Mouse (Mus musculus) neural tube, embryonic 14.5 days (tissue): Measurements from ENCODE around the gene Hist2h3c1. TPM values are rescaled to one million over a fixed set of nuclear protein-coding genes. Genes with fewer than 3 reads are reported as not detected.

Experiments
- ATAC-seq: fragments of 200-750 bp; cut with Nextera tagmentation; 2 replicates; pipeline ENCODE4 v1.8.0; 2017; ENCODE audit warnings: low read depth, mild to moderate bottlenecking, moderate TSS enrichment, moderate library complexity
- H3K27ac ChIP-seq: fragments of 300-500 bp; sonication (generic); 2 replicates; pipeline ENCODE4 v1.5.1; 2014; ENCODE audit warnings: low read depth, mild to moderate bottlenecking, control low read depth, low read length, moderate library complexity, mixed read lengths
- H3K27me3 ChIP-seq: fragments of 300-500 bp; sonication (generic); 2 replicates; pipeline ENCODE4 v1.6.1; 2014; ENCODE audit warnings: low read length; ENCODE audit not compliant: control insufficient read depth, insufficient read depth
- H3K36me3 ChIP-seq: fragments of 300-500 bp; sonication (generic); 2 replicates; pipeline ENCODE4 v1.6.1; 2014; ENCODE audit warnings: low read length, mixed read lengths; ENCODE audit not compliant: control insufficient read depth, insufficient read depth
- H3K4me1 ChIP-seq: fragments of 300-500 bp; sonication (generic); 2 replicates; pipeline ENCODE4 v1.6.1; 2014; ENCODE audit warnings: low read length; ENCODE audit not compliant: control insufficient read depth, insufficient read depth
- H3K4me2 ChIP-seq: fragments of 300-500 bp; sonication (generic); 2 replicates; pipeline ENCODE4 v1.6.1; 2014; ENCODE audit warnings: mild to moderate bottlenecking, low read depth, low read length, control low read depth
- H3K4me3 ChIP-seq: fragments of 300-500 bp; sonication (generic); 2 replicates; pipeline ENCODE4 v1.5.1; 2014; ENCODE audit warnings: low read depth, low read length, control low read depth, mixed read lengths
- H3K9ac ChIP-seq: fragments of 300-500 bp; sonication (generic); replicated peaks from 2 replicates; pipeline ENCODE4 v1.6.1; 2014; ENCODE audit warnings: low read depth, mild to moderate bottlenecking, control low read depth, low read length, mixed read lengths
- H3K9me3 ChIP-seq: fragments of 300-500 bp; sonication (generic); 2 replicates; pipeline ENCODE4 v1.6.1; 2016; ENCODE audit warnings: low read length; ENCODE audit not compliant: control insufficient read depth
- WGBS: fragments of 180-500 bp; shearing (Covaris S2); extraction: QIAGEN DNeasy Blood & Tissue Kit; methylation state at CpG from one replicate; pipeline ENCODE4 v1.1.7; 2014; 5-methylcytosine and 5-hydroxymethylcytosine counted together
- polyA plus RNA-seq: library from polyadenylated mRNA; unstranded; fragments of >200 nt; fragmentation: Nextera tagmentation; extraction: Ambion mirVana; gene quantifications from 2 replicates; pipeline ENCODE4 v1.2.1, GENCODE M21; 2014

Gene Hist2h3c1
- polyA plus RNA-seq, 1 experiment from 2014 or later: 0.67 TPM

GRCm38 (mm10) chr3:96249034-96249345, 2.5 kb downstream of the Hist2h3c1 start:
- H3K9ac ChIP-seq: no peak overlapping the region
- H3K4me1 ChIP-seq: peaks cover 10% of the 10 kb centered on the region
- H3K9me3 ChIP-seq: no peaks in the 10 kb centered on the region
- H3K4me3 ChIP-seq: no peak overlapping the region
- no peak overlapping the region for H3K27ac ChIP-seq
- no peak for ATAC-seq
- no peaks in the 10 kb centered on the region for H3K27me3 ChIP-seq
- no peak overlapping the region for H3K4me2 ChIP-seq
- no peaks in the 10 kb centered on the region for H3K36me3 ChIP-seq
- 54% methylated on average over 4 of the region's 4 CpGs for whole genome bisulfite sequencing

GRCm38 (mm10) chr3:96250890-96251289, 4.4 kb downstream of the Hist2h3c1 start:
- Histone ChIP-seq H3K27me3 (no peaks in the 10 kb centered on the region), H3K9me3 (no peaks in the 10 kb centered on the region), H3K36me3 (no peaks in the 10 kb centered on the region), H3K9ac (no peak overlapping the region), H3K27ac (no peak overlapping the region), H3K4me2 (no peak overlapping the region), H3K4me3 (no peak overlapping the region), H3K4me1 (0 out of 2 replicates have a peak, but pooled peaks cover 4% of the 10 kb centered on the region)
- 64% methylated on average over 3 of the region's 3 CpGs for WGBS
- no peak for ATAC-seq

DNA sequence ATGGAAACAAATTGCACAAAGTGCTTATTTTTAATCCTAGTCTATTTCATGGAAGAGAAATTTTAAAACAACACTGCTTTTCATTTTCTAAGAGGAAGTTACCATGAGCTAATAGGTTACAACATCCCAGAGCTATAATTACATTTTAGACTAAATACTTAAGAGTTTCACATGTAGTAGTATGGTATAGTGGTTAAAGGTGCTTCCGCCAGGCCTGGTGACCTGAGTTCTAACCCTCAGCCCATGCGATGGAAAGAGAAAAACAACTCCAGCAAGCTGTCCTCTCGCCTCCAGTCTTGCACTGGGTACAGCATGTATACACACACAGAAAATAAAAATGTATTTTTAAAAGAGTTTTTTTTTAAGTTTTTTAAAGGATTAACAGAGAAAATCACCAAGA, 5.3 kb downstream of the Hist2h3c1 start:
- Histone ChIP-seq H3K4me2 (no peak overlapping the region), H3K9me3 (no peaks in the 10 kb centered on the region), H3K4me1 (0 out of 2 replicates have a peak, but pooled peaks cover 4% of the 10 kb centered on the region), H3K27ac (no peak overlapping the region), H3K4me3 (no peak overlapping the region), H3K27me3 (no peaks in the 10 kb centered on the region), H3K9ac (no peak overlapping the region), H3K36me3 (no peaks in the 10 kb centered on the region)
- WGBS: 94% methylated on average over 3 of the region's 3 CpGs
- ATAC-seq: no peak

DNA sequence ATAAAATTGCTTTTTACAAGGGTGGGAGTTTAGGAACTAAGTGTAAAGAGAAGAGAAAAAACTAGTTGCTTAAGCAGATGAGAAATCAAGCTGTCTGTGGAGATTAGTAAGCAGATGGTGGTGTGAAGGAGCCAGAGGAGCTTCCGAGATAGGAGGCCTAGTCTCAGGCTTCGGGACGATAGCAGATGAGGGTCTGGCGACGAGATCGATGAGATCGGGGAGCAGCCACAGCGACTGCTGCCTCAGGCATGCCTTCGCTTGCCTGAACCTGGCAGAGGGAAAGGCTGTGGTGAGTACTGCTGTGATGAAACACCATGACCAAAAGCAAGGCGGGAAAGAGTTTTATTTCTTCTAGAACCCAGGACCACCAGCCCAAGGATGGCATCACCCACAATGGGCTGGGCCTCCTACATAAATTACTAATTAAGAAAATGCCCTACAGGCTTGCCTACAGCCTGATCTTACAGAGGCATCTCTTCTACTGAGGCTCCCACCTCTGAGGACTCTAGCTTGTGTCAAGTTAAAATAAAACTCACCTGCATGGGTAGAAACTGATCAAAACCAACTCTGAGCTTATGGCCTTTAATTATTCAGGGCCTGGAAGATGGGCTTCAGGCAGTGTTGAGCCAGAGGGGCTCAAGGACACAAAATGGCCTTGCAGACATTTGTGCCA, 8.3 kb downstream of the Hist2h3c1 start:
- WGBS: 54% methylated on average over 10 of the region's 10 CpGs
- H3K4me2 ChIP-seq: no peak overlapping the region
- no peak for ATAC-seq
- H3K4me3 ChIP-seq: no peak overlapping the region
- no peaks in the 10 kb centered on the region for H3K27me3 ChIP-seq
- H3K4me1 ChIP-seq: no peaks in the 10 kb centered on the region
- no peak overlapping the region for H3K27ac ChIP-seq
- no peak overlapping the region for H3K9ac ChIP-seq
- H3K9me3 ChIP-seq: no peaks in the 10 kb centered on the region
- H3K36me3 ChIP-seq: no peaks in the 10 kb centered on the region

DNA sequence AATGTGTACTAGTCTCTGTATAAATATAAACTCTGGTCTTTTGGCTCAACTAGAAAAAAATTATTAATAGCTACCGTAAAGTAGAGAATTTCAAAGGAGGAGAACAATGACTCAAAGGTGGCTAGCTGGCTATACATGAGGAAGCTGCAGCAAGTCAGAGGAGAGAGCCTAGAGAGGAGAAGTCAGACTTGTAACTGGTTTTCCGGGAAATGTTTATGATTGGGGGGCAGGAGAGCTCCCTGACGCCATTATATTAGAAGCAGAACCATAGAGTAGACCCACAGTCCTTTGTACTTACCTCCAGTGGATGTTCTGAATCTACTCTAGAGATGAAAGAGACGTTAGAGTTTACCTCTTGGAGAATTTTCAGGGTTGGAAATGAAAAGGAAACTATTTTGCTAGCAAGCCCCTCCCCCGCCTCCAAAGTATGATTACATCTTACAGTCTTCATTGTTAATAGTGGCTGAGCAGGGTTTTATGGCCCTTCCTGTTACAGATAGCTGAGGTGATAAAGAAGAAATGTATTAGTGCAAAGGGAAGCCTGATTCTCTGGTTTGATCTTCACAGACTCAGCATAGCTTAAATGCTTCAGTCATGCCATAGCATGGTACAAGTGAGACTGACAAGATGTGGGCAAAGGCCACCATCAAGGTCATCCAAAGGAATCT, 9.6 kb downstream of the Hist2h3c1 start:
- Histone ChIP-seq H3K4me3 (no peak overlapping the region), H3K9ac (no peak overlapping the region), H3K4me1 (no peaks in the 10 kb centered on the region), H3K27me3 (no peaks in the 10 kb centered on the region), H3K9me3 (no peaks in the 10 kb centered on the region), H3K27ac (no peak overlapping the region), H3K36me3 (no peaks in the 10 kb centered on the region), H3K4me2 (no peak overlapping the region)
- WGBS: 83% methylated on average over 5 of the region's 5 CpGs
- ATAC-seq: no peak

GRCm38 (mm10) chr3:96257190-96257589, 10.7 kb downstream of the Hist2h3c1 start:
- Histone ChIP-seq H3K9me3 (no peaks in the 10 kb centered on the region), H3K4me3 (no peak overlapping the region), H3K4me2 (no peak overlapping the region), H3K27ac (no peak overlapping the region), H3K27me3 (no peaks in the 10 kb centered on the region), H3K9ac (no peak overlapping the region), H3K4me1 (no peaks in the 10 kb centered on the region), H3K36me3 (no peaks in the 10 kb centered on the region)
- ATAC-seq: no peak
- 81% methylated on average over 3 of the region's 3 CpGs for WGBS

DNA sequence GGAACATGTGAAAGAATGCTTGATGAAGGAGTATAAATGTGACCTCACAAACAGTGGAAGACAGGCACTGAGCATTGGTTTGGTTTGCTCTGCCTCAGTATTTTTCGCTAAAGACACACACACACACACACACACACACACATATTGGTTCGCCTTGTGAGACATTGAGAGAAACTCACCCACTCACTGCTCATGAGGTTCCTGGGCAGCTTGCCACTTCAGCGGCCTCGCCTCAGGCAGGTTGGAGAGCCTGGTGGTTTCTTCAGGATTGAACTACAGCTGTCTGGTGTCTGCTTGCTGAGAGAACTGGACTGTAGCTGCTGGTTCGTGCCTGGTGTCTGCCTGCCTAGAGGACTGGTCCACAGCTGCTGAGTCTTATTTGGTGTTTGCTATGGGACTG, 13.7 kb downstream of the Hist2h3c1 start:
- H3K9me3 ChIP-seq: no peaks in the 10 kb centered on the region
- no peaks in the 10 kb centered on the region for H3K27me3 ChIP-seq
- no peak overlapping the region for H3K4me2 ChIP-seq
- no peak overlapping the region for H3K4me3 ChIP-seq
- peaks cover 13% of the 10 kb centered on the region; the same call in 1 of the 2 replicates for H3K4me1 ChIP-seq
- no peaks in the 10 kb centered on the region for H3K36me3 ChIP-seq
- no peak for ATAC-seq
- H3K9ac ChIP-seq: no peak overlapping the region
- WGBS: 96% methylated on average over 5 of the region's 5 CpGs
- no peak overlapping the region for H3K27ac ChIP-seq

- H3K4me2 ChIP-seq: peak overlapping the region; percentile 77
- H3K27ac ChIP-seq: peak overlapping the region; percentile 97
- 68% methylated on average over 3 of the region's 3 CpGs for WGBS
- no peak for ATAC-seq
- peaks cover 13% of the 10 kb centered on the region; the same call in 1 of the 2 replicates for H3K4me1 ChIP-seq
- no peaks in the 10 kb centered on the region for H3K36me3 ChIP-seq
- no peaks in the 10 kb centered on the region for H3K9me3 ChIP-seq
- H3K9ac ChIP-seq: no peak overlapping the region
- H3K27me3 ChIP-seq: no peaks in the 10 kb centered on the region
- H3K4me3 ChIP-seq: peak overlapping the region; percentile 61
Observed at GRCm38 (mm10) chr3:96261623-96262022, 15.1 kb downstream of the Hist2h3c1 start.

DNA sequence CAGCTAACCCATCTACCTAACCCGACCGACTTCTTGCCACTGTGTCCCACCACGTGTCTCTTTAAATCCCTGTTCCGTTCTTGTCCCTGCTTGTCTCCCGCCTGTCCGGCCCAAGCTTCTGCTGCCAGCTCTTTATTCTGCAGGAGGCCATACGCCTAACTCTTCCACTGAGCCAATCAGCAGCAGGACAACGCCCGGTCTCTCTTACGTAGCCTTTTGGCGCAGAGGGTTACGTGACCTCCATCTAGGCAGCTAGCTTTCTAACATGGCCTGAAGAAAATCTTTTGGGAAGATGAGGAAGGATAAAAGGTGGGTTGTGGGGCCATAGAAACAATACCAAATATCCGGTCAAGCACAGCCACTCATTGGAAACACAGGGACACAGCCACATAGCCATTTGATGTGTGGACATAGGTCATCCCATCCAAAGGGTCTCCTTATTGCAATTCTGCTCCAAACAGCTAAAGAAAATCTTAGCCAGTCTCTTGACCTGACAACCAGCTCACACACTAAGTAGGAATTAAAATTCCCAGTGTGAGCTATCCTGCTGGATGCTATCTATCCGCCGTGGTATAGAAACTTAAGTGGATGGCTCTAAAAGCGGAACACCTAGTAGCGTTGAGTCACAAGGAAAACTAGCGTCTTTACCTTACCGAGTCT, 15.9 kb downstream of the Hist2h3c1 start:
- peak overlapping the region; percentile 77 for H3K4me2 ChIP-seq
- peak overlapping the region; percentile 61 for H3K4me3 ChIP-seq
- no peaks in the 10 kb centered on the region for H3K9me3 ChIP-seq
- no peaks in the 10 kb centered on the region for H3K27me3 ChIP-seq
- H3K36me3 ChIP-seq: no peaks in the 10 kb centered on the region
- H3K27ac ChIP-seq: peak overlapping the region; percentile 97
- ATAC-seq: peak; percentile 78
- under 1% methylated on average over 19 of the region's 19 CpGs for WGBS
- peak overlapping the region; percentile 84 for H3K9ac ChIP-seq
- H3K4me1 ChIP-seq: peaks cover 13% of the 10 kb centered on the region; the same call in 1 of the 2 replicates
